Mouse (Mus musculus): ENCODE measurements at regions not wholly inside any gene's neighbourhood (a gene's known extent, or its start where the extent isn't known, plus 50 kb on each side); places are given as distances from the start of the nearest gene placed in this dataset.

DNA sequence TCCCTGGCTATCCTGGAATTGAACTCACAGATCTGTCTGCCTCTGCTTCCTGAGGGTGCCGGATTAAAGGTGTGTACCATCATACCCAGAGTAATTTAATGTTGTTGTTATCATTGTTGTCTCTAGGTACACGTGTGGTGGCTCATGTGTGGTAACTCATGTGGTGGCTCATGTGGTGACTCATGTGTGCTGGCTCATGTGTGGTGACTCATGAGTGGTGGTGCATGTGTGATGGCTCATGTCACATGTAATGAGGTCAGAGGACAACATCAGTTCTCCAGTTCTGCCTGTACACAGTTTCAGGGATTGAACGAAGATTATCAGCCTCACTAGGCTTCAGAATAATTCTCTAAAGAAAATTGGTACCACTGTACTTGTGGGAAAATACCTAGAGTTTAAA is 80.2 kb downstream of the Zfp36l2 start:
- H3K36me3 ChIP-seq (ENCODE audit: control insufficient read depth, insufficient read depth, low read length): no peaks in the 10 kb centered on the region
- H3K27ac ChIP-seq (ENCODE audit: insufficient read depth, low read depth, low read length): no peak overlapping the region
- H3K4me3 ChIP-seq (ENCODE audit: insufficient read depth, low read depth, low read length): no peak overlapping the region
- no peak for DNase-seq
- TF ChIP-seq CTCF (conservative IDR thresholded peaks at IDR 0.05; ENCODE audit: insufficient read depth, insufficient read length, low read depth, low read length) (no peak), POLR2A (IDR thresholded peaks at IDR 0.05; ENCODE audit: low read depth, low read length) (no peak)
- 86% methylated on average over 3 of the region's 3 CpGs for WGBS
- no peaks in the 10 kb centered on the region for H3K27me3 ChIP-seq (replicated peaks; ENCODE audit: control insufficient read depth, insufficient read depth, low read length)
- no peaks in the 10 kb centered on the region for H3K4me1 ChIP-seq (ENCODE audit: control insufficient read depth, insufficient read depth, low read length)

DNA sequence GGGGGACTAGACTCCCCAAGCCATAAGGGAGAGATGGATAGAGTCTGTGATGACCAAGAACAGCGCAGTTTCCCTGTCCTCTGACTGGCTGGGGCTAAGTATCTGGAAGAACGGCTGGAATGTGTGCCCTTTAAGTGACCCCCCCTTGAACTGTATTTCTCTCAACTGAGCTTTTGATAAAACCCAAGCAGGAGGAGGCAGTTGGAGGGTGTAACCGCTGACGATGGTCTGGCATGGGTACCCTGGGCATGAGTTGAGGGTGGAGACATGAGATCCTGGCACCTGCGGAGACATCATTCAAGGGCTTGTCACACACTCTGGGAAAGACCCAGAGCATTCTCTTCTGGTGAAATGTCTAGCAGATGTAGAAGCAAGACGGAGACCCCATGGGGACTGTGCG is 83.5 kb downstream of the Zfp36l2 start:
- Histone ChIP-seq H3K4me3 (ENCODE audit: insufficient read depth, low read depth, low read length) (no peak overlapping the region), H3K4me1 (ENCODE audit: control insufficient read depth, insufficient read depth, low read length) (0 out of 2 replicates have a peak, but pooled peaks cover 7% of the 10 kb centered on the region), H3K27ac (ENCODE audit: insufficient read depth, low read depth, low read length) (no peak overlapping the region), H3K27me3 (replicated peaks; ENCODE audit: control insufficient read depth, insufficient read depth, low read length) (no peaks in the 10 kb centered on the region), H3K36me3 (ENCODE audit: control insufficient read depth, insufficient read depth, low read length) (no peaks in the 10 kb centered on the region)
- no peak for TF ChIP-seq CTCF (conservative IDR thresholded peaks at IDR 0.05; ENCODE audit: insufficient read depth, insufficient read length, low read depth, low read length)
- no peak for TF ChIP-seq POLR2A (IDR thresholded peaks at IDR 0.05; ENCODE audit: low read depth, low read length)
- DNase-seq: no peak
- WGBS: 77% methylated on average over 7 of the region's 7 CpGs

- Histone ChIP-seq H3K27ac (ENCODE audit: insufficient read depth, low read depth, low read length) (no peak overlapping the region), H3K4me1 (ENCODE audit: control insufficient read depth, insufficient read depth, low read length) (0 out of 2 replicates have a peak, but pooled peaks cover 7% of the 10 kb centered on the region), H3K27me3 (replicated peaks; ENCODE audit: control insufficient read depth, insufficient read depth, low read length) (no peaks in the 10 kb centered on the region), H3K4me3 (ENCODE audit: insufficient read depth, low read depth, low read length) (no peak overlapping the region), H3K36me3 (ENCODE audit: control insufficient read depth, insufficient read depth, low read length) (no peaks in the 10 kb centered on the region)
- DNase-seq: no peak
- 91% methylated on average over 7 of the region's 7 CpGs for WGBS
- no peak for TF ChIP-seq CTCF (conservative IDR thresholded peaks at IDR 0.05; ENCODE audit: insufficient read depth, insufficient read length, low read depth, low read length)
- TF ChIP-seq POLR2A (IDR thresholded peaks at IDR 0.05; ENCODE audit: low read depth, low read length): no peak
These were observed 84.4 kb downstream of the Zfp36l2 start for GRCm38 (mm10) chr17:84103344-84103743.

- no peak for TF ChIP-seq CTCF (conservative IDR thresholded peaks at IDR 0.05; ENCODE audit: insufficient read depth, insufficient read length, low read depth, low read length)
- TF ChIP-seq POLR2A (IDR thresholded peaks at IDR 0.05; ENCODE audit: low read depth, low read length): no peak
- Histone ChIP-seq H3K27me3 (replicated peaks; ENCODE audit: control insufficient read depth, insufficient read depth, low read length) (no peaks in the 10 kb centered on the region), H3K4me3 (ENCODE audit: insufficient read depth, low read depth, low read length) (no peak overlapping the region), H3K27ac (ENCODE audit: insufficient read depth, low read depth, low read length) (0 out of 2 replicates have a peak overlapping the region, but pooled peaks have one; percentile 18), H3K4me1 (ENCODE audit: control insufficient read depth, insufficient read depth, low read length) (0 out of 2 replicates have a peak, but pooled peaks cover 7% of the 10 kb centered on the region), H3K36me3 (ENCODE audit: control insufficient read depth, insufficient read depth, low read length) (no peaks in the 10 kb centered on the region)
- no peak for DNase-seq
- WGBS: 71% methylated on average over 1 of the region's 1 CpGs
These were observed 86.1 kb downstream of the Zfp36l2 start for GRCm38 (mm10) chr17:84101652-84102051.

DNA sequence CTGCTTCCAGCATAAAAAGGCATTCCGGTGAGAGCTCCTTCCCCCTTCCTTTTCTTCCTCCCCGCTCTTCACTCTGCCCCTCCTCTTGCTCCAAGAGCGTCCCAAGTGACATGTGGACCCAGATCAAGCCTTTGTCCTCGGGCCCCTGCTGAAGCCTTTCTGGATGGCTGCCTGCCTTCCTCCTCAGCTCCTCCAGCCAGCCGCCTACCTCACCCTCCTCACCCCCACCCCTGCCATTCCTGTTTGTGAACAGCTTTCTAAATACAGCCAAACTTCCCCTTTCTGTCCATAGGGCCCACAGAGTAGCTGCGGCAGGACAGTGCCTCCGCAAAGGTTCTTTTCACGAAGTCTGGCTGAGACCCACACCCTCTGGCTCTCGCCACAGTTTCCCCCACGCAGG is 87.2 kb downstream of the Zfp36l2 start:
- Histone ChIP-seq H3K4me1 (ENCODE audit: control insufficient read depth, insufficient read depth, low read length) (0 out of 2 replicates have a peak, but pooled peaks cover 7% of the 10 kb centered on the region), H3K27ac (ENCODE audit: insufficient read depth, low read depth, low read length) (no peak overlapping the region), H3K27me3 (replicated peaks; ENCODE audit: control insufficient read depth, insufficient read depth, low read length) (no peaks in the 10 kb centered on the region), H3K4me3 (ENCODE audit: insufficient read depth, low read depth, low read length) (no peak overlapping the region), H3K36me3 (ENCODE audit: control insufficient read depth, insufficient read depth, low read length) (no peaks in the 10 kb centered on the region)
- no peak for DNase-seq
- TF ChIP-seq CTCF (conservative IDR thresholded peaks at IDR 0.05; ENCODE audit: insufficient read depth, insufficient read length, low read depth, low read length): no peak
- TF ChIP-seq POLR2A (IDR thresholded peaks at IDR 0.05; ENCODE audit: low read depth, low read length): no peak
- WGBS: 42% methylated on average over 10 of the region's 10 CpGs

- Histone ChIP-seq H3K4me3 (ENCODE audit: insufficient read depth, low read depth, low read length) (no peak overlapping the region), H3K4me1 (ENCODE audit: control insufficient read depth, insufficient read depth, low read length) (0 out of 2 replicates have a peak, but pooled peaks cover 7% of the 10 kb centered on the region), H3K36me3 (ENCODE audit: control insufficient read depth, insufficient read depth, low read length) (no peaks in the 10 kb centered on the region), H3K27ac (ENCODE audit: insufficient read depth, low read depth, low read length) (no peak overlapping the region), H3K27me3 (replicated peaks; ENCODE audit: control insufficient read depth, insufficient read depth, low read length) (no peaks in the 10 kb centered on the region)
- 69% methylated on average over 9 of the region's 9 CpGs for WGBS
- no peak for DNase-seq
- TF ChIP-seq POLR2A (IDR thresholded peaks at IDR 0.05; ENCODE audit: low read depth, low read length) (no peak), CTCF (conservative IDR thresholded peaks at IDR 0.05; ENCODE audit: insufficient read depth, insufficient read length, low read depth, low read length) (no peak)
These were observed 88.0 kb downstream of the Zfp36l2 start for GRCm38 (mm10) chr17:84099737-84100136.

DNA sequence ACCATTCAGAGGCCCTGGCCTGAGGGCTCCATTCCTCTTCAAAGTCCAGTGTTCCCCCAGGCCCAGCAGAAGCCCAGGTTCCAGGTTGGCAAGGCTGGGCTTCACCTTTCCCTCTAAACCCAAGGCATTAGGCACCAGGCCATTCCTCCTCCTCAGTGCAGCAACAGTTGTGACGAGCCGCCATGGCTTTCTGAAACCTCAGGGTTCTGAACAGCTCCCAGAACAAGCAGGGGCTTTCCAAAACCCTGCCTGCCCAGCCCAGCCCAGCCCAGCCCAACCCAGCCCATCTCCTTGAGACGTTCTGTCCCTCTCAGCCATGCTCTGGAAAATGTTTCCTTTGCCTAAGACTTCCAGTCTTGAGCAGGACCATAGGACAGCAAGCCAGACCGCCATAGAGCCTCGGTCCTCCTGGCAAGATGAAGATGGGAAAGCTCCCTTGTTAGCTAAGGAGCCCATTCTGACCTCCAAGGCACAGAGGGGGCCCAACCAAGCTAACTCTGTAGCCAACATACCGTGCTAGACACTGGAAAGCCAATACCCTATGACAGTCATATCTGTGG is 89.8 kb downstream of the Zfp36l2 start:
- no peak for TF ChIP-seq POLR2A (IDR thresholded peaks at IDR 0.05; ENCODE audit: low read depth, low read length)
- no peak for TF ChIP-seq CTCF (conservative IDR thresholded peaks at IDR 0.05; ENCODE audit: insufficient read depth, insufficient read length, low read depth, low read length)
- Histone ChIP-seq H3K27ac (ENCODE audit: insufficient read depth, low read depth, low read length) (no peak overlapping the region), H3K4me3 (ENCODE audit: insufficient read depth, low read depth, low read length) (no peak overlapping the region), H3K36me3 (ENCODE audit: control insufficient read depth, insufficient read depth, low read length) (no peaks in the 10 kb centered on the region), H3K4me1 (ENCODE audit: control insufficient read depth, insufficient read depth, low read length) (0 out of 2 replicates have a peak, but pooled peaks cover 7% of the 10 kb centered on the region), H3K27me3 (replicated peaks; ENCODE audit: control insufficient read depth, insufficient read depth, low read length) (no peaks in the 10 kb centered on the region)
- no peak for DNase-seq
- WGBS: 92% methylated on average over 6 of the region's 6 CpGs
